Mouse (Mus musculus) testis, postnatal 10 days (tissue): ENCODE data around the gene Stum.

ENCODE experiments used
- DNase-seq: peaks from one replicate; pipeline ENCODE4 v3.0.0; 2021; ENCODE audit warnings: low spot score

The Stum gene

DNA sequence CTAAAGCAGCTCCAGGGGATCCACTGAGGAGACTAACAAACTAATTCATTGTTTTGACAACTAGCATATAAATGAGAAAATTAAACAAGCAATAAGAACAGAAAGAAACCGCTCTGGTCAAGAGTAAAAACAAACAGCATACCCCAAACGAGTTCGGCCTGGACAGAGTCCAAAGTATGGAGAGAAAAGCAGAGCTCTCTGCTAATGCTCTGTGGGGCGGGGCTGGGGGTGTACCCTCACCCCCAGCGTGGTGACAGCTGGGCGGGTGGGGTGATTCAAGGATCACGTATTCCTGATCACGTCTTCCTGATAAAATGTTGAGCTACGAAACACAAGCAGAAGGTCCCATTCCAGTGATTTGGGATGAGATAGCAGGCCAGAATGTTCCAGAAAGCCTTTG, 9.5 kb upstream of the Stum start:
- DNase-seq, result no peak

DNA sequence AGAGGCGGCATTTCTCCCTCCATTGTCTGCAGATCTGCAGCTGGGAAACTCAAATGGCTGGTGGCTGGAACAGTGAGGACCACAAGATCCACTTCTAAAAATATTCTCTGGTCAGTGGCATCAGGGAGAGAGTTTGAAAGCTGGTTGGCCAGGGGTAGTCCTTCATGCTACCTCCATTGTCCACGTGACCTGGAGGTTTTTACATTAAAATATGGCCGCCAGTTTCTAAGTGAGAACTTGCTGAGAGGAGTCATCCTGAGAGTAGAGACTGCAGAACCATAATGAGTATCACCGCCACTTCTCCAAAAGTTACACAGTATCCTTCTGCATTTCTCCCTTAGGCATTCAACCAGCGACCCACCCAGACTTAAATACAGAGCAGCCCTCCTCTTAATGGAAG, 2.0 kb upstream of the Stum start:
- no peak for DNase-seq

DNA sequence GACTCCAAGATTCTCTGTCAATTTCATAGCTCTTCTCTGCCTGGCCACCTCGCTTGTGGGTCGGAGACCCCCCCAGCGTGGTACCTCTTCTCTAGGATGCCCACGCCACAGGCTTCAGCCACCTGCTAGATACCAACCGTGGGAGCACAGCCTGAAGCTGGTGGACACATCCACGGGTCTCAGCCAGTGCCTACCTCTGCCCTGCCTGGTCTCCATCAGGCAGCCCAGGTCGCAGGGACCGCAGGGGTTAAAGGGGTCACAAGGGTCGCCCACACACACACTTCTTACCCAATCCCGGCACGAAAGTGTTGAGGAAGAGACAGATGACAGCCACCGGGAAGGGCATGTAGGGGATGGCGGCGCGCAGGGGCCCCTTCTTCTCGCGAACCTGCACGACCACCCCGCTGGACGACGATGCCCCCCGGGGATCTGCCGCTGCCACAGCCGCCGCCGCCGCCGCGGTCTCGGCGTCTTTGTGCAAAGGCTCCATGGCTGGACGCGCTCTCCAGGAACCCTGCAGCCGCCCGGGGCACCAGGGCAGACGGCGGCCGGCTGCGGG, 385 bp downstream of the Stum start:
- no peak for DNase-seq

DNA sequence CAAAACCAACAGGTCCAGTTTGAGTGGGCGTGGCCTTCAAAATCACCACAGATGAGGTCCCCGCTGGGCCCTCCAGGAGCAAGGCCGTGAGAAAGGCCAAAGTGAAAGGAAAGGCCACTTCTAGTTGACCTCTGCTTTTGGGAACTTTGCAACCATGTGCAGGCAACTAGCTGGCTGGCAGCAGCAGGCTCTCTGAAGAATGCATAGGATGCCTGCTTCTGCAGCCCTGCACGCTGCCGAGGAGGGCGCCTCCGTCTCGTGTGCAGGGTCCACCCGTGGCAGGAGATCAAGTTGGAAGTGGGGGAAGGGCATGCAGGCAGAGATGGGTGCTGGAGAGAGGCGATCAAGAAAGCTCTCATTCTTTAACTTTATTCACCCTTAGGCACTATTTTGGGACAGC, 1.3 kb downstream of the Stum start:
- DNase-seq, result no peak

- DNase-seq, result no peak
Observed at GRCm38 (mm10) chr1:180481331-180481730, 2.0 kb downstream of the Stum start.

- no peak for DNase-seq
Observed at GRCm38 (mm10) chr1:180480325-180480724, 3.0 kb downstream of the Stum start.

DNA sequence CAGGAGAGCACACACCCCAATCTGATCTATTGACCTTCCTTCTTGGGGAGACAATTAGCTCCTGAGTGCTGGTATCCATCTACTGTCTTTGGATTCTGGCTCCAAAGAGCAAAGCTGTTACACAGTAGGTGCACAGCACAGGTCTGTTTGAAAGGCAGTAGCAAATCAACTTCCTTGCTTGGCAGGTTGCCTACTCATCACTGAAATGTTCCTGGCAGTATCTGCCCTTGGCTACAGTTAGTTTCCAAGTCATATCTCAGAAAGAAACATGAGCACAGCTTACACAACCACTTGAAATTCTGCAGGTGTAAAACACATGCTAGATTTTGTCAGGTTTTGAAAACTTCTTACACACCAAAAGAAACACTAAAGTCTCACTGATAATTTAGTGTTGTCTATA, 9.7 kb downstream of the Stum start:
- DNase-seq, result no peak

GRCm38 (mm10) chr1:180468004-180468403, 15.3 kb downstream of the Stum start:
- DNase-seq, result no peak

GRCm38 (mm10) chr1:180465620-180466019, 17.7 kb downstream of the Stum start:
- DNase-seq, result no peak

DNA sequence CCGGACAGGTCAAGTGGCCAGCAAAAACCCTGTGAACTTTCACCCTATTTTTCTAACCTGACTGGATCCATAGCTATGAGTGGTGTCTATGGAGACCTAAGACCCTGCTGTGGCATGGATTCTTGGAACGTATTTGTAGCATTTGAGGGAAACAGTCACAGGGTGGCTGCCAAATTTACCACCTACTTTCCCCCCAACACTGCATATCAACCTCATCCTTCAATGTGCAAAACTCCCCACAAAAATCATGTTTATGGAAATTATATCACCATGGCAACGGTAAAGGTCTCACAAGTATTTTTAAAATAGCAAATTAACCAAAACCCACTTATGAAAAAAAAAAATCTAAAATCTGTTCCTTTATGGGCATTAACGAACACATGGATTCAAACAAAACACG, 18.9 kb downstream of the Stum start:
- DNase-seq, result no peak

- DNase-seq, result no peak
Observed at GRCm38 (mm10) chr1:180462983-180463475, 20.3 kb downstream of the Stum start.

GRCm38 (mm10) chr1:180462396-180462795, 20.9 kb downstream of the Stum start:
- no peak for DNase-seq

GRCm38 (mm10) chr1:180460721-180461120, 22.6 kb downstream of the Stum start:
- no peak for DNase-seq

- no peak for DNase-seq
Observed at GRCm38 (mm10) chr1:180458680-180459079, 24.6 kb downstream of the Stum start.

- DNase-seq, result peak; percentile 49
Observed at GRCm38 (mm10) chr1:180458274-180458673, 25.0 kb downstream of the Stum start.

- DNase-seq, result no peak
Observed at GRCm38 (mm10) chr1:180449641-180450040, 33.7 kb downstream of the Stum start.

DNA sequence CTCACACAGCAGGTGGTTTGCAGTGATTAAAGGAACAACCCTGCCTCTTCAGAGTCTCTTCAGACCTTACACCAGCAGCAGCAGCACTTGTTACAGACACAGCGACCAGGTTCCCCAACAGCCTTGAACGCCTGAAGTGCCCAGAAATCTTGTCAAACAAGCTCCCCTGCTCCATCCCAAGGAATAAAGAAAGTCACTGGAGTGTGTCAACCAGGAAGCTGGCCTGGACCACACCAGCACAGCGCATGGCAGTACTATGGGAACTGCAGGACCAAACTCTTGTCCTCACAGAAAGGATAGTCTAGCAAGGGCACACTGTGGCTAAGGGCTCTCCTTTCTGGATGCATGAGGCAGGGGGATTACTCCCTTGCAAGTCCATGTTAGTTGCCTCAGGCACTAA, 38.9 kb downstream of the Stum start:
- no peak for DNase-seq

DNA sequence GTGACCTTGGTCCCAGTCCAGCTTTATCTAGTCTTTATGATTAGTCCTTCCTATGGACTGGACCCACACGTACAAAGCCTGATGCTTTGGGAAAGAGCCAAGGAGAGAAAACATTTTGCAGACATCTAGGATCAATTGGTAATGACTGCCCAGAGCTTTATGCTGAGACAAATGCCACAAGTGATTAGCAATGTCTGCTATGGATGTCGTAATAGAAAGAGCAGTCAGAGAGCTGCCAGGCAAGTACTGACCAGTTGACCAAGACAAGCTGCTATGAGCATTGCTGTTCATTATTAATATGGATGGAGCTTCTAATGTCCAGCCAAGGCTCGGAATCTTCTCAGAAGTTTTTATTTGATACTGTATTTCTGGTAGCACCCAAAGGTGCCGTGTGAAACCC, 43.8 kb downstream of the Stum start:
- DNase-seq, result no peak

GRCm38 (mm10) chr1:180434925-180435324, 48.4 kb downstream of the Stum start:
- no peak for DNase-seq

DNA sequence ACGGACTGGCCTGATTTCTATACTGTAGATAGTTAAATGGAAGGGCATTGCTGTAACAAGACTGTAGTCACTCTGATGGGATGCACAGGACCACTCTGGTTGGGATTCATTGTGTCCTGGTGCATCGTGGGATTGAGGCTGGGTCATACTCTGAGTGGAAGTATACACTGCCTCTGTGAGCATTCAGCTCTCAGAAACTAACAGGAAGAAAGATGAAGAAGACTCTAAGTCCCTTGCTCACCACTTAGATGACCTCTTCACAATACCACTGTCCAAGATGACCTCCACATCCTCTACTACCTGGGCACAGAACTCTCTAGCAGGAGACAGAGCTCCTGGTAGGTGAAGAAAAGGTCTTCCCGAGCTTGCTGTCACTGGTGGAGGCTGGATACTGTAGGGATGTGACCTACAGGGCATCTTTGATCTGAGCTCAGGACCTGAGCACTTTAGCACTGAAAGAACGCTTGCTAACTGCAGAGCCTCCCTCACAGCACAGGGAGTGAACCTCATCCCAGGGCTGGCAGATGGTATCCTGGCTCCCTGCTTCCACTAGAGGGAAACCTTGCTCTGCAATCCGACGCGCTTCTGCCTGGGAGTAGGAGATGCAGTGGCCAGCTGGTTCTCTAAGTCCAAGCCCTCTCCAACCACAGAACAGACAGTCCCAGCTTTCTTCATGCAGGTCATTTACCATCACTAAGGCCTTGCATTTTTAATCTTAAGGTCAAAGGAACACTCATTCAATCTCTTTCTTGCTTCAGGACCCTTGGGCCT, 49.3 kb downstream of the Stum start:
- peak; percentile 63 for DNase-seq

GRCm38 (mm10) chr1:180433098-180433538, 50.2 kb downstream of the Stum start:
- no peak for DNase-seq

DNA sequence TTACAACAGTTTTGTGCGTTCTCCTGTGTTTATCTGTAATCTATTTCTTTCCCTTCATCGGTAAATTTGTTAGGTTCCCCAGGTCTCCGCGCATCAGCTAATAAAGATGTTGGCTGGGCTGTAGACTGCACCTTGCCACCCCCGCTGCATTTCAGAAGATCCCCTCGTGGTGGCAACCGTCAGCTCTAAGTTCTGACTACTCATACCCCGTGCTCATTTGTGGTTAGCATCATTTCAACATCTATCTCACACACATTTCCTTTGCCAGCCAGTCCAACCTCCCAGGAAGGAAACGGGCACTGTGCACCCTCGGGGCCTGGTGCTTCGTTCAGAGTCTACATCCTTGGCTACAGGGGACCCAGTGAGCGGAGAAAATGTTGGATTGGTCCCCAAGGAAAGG, 51.5 kb downstream of the Stum start:
- no peak for DNase-seq

DNA sequence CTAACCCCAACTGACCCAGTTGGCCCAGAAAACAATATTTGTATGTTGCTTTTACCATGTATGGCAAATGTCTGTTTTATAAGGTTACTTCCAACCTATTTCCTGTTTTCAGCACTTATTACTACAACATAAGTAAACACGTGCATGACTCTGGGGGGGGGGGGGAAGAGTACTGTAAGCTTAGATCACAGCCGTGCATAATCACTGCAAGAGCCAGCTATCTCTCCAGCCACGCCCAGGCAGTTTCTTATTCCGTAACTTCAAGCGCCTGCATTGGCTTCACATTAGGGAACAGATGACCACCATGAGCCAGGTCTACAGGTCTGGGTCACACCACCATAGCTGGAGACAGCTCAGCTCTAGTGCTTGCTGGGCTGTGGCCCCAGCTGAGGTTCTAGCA, 53.5 kb downstream of the Stum start:
- DNase-seq, result no peak

- no peak for DNase-seq
Observed at GRCm38 (mm10) chr1:180428871-180429270, 54.4 kb downstream of the Stum start.
